Mouse (Mus musculus): ENCODE data around the gene Colec11.

GRCm38 (mm10) chr12:28638778-28639177 is 15.6 kb upstream of the Colec11 start:
- TF ChIP-seq CTCF (conservative IDR thresholded peaks at IDR 0.05 in 1 of 2, IDR thresholded peaks at IDR 0.05 in 1 of 2; ENCODE audit: low read depth in 2 of 2, low read length in 2 of 2) (peak in 1 of 2 experiments; percentile 62; a peak in 2 of 4 replicates), ZNF384 (IDR thresholded peaks at IDR 0.05; ENCODE audit: low read depth, low read length) (peak; percentile 89)

All from CH12.LX (cell line).